8 mouse cellular contexts compared by ENCODE assay signal in the genomic region with DNA sequence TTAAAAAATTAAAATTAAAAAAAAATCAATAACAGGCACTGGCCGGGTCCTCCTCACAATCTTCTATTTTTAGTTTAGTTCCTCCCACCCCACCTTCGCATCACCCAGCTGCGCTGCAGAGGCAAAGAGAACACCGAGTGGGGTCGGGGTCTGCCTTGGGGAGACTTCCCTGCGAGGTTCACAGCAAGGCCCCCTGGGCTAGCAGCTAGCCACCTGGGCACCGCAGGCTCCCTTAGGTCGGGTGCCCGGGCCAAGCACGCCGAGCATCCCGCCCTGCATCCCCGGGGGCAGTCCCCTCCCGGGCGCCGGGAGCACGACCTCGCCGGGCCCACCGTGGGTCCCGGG. TPM values are rescaled to one million over a fixed set of nuclear protein-coding genes. Genes with fewer than 3 reads are reported as not detected.
DNase-seq lines count a peak whose midpoint lies in the region; ATAC-seq and TF ChIP-seq lines count a peak whose summit lies in the region.

No protein-coding gene starts in this region.

- ATAC-seq in erythroblast, adult 5-6 weeks (replicated peaks; ENCODE audit: low FRiP score, poor library complexity, severe bottlenecking): peak; percentile 1; the same call in 1 of the 2 replicates
- ATAC-seq in liver, embryonic 11.5 days (replicated peaks; ENCODE audit: low FRiP score): no peak

- peak overlapping the region; percentile 88 for H3K27ac ChIP-seq in liver, adult 2 months (replicated peaks; ENCODE audit: insufficient read depth, low read depth, low read length)
- H3K27ac ChIP-seq in liver, embryonic 11.5 days (ENCODE audit: low read depth, low read length): peak overlapping the region; percentile 82

- H3K9me3 ChIP-seq in liver, embryonic 11.5 days (ENCODE audit: control insufficient read depth, low read length): no peaks in the 10 kb centered on the region

- peaks cover 3% of the 10 kb centered on the region; the same call in 1 of the 2 replicates for H3K79me2 ChIP-seq in liver, adult 2 months (ENCODE audit: control insufficient read depth, insufficient read depth, low read length)

- no peak for TF ChIP-seq POLR2A in liver, adult 2 months (IDR thresholded peaks at IDR 0.05; ENCODE audit: extremely low read depth, insufficient read depth, low read length)

- H3K4me3 ChIP-seq in liver, adult 2 months (ENCODE audit: insufficient read depth, low read depth, low read length): peak overlapping the region; percentile 91
- H3K4me3 ChIP-seq in liver, embryonic 11.5 days (ENCODE audit: low read depth, low read length): peak overlapping the region; percentile 72

- TF ChIP-seq CTCF in liver, adult 2 months (IDR thresholded peaks at IDR 0.05; ENCODE audit: low read depth, low read length): no peak

- H3K4me2 ChIP-seq in liver, embryonic 11.5 days: peak overlapping the region; percentile 95

- no peak for DNase-seq in liver, adult 2 months (ENCODE audit: extremely low read depth, low read depth, low spot score)
- DNase-seq in liver (no peak), R1 (ENCODE audit: low read depth, low spot score) (peak; percentile 31)
- DNase-seq in liver, embryonic 11.5 days (ENCODE audit: low spot score): no peak
- peak; percentile 27 for DNase-seq in yolk sac, embryonic 10.5 days (ENCODE audit: low spot score)
- no peak for DNase-seq in left cerebral cortex, postnatal 10 days (ENCODE audit: extremely low spot score in 1 of 2, low spot score in 2 of 2)
- DNase-seq in urinary bladder, postnatal 25 days (ENCODE audit: low spot score): no peak

- peak overlapping the region; percentile 99 for H3K9ac ChIP-seq in liver, adult 2 months (ENCODE audit: low read depth, low read length)
- H3K9ac ChIP-seq in liver, embryonic 11.5 days (ENCODE audit: low read depth, low read length): peak overlapping the region; percentile 92

- peaks cover 4% of the 10 kb centered on the region for H3K4me1 ChIP-seq in liver, adult 2 months (ENCODE audit: control insufficient read depth, insufficient read depth, low read length)
- H3K4me1 ChIP-seq in liver, embryonic 11.5 days (replicated peaks; ENCODE audit: control insufficient read depth, insufficient read depth, low read length): peaks cover 34% of the 10 kb centered on the region

- intact Hi-C loops in left cerebral cortex, postnatal 10 days (cut with DNase I): no loop called here

- 2% methylated on average over 21 of the region's 21 CpGs for WGBS in liver, adult 2 months
- 0% methylated on average over 21 of the region's 21 CpGs for WGBS in liver, embryonic 11.5 days

- H3K36me3 ChIP-seq in liver, adult 2 months (ENCODE audit: control insufficient read depth, insufficient read depth, low read length): peaks cover 2% of the 10 kb centered on the region; the same call in 1 of the 2 replicates
- no peaks in the 10 kb centered on the region; the same call in 1 of the 2 replicates for H3K36me3 ChIP-seq in liver, embryonic 11.5 days (ENCODE audit: control insufficient read depth, insufficient read depth, low read length)

- no peaks in the 10 kb centered on the region for H3K27me3 ChIP-seq in liver, adult 2 months (ENCODE audit: control insufficient read depth, insufficient read depth, low read length)
- H3K27me3 ChIP-seq in liver, embryonic 11.5 days (replicated peaks; ENCODE audit: control insufficient read depth, insufficient read depth, low read length): no peaks in the 10 kb centered on the region

RNA-seq across cellular contexts. Expression of gene Ogfrl1, which starts 15.1 kb away (rescaled TPM):
- total RNA-seq in liver, adult 2 months (2014; rRNA removed): 5.4 and 5.9 TPM in 2 replicates
- polyA plus RNA-seq in liver, adult 2 months (2012; rRNA removed): 4.1 and 4.3 TPM in 2 replicates
- total RNA-seq in erythroblast, adult 5-6 weeks (2015; ENCODE audit: low replicate concordance): 51.8 and 59.8 TPM in 2 replicates
- total RNA-seq in erythroblast, adult 5-6 weeks (2017; ENCODE audit: low replicate concordance): 28.7 and 30.2 TPM in 2 replicates
- 24.2 and 27.4 TPM in 2 replicates for polyA plus RNA-seq in liver, embryonic 11.5 days (2014; fragmentation: Nextera tagmentation; extraction: Ambion mirVana)
- 10 to 100 TPM; 39.3 to 46.9 TPM for total RNA-seq in left cerebral cortex, postnatal 10 days (2021)

Comparison
In these comparisons a context has a peak if more than half of its experiments do, and no peak if none do; other contexts are left out.
1. DNase-seq: peak in R1 (single experiment) and yolk sac, embryonic 10.5 days (single experiment); none in liver, adult 2 months (single experiment), liver (single experiment), liver, embryonic 11.5 days (single experiment), left cerebral cortex, postnatal 10 days (0 of 2) and urinary bladder, postnatal 25 days (single experiment).